Mouse (Mus musculus): Measurements from ENCODE around the gene Plac8. TPM values are rescaled to one million over a fixed set of nuclear protein-coding genes. Genes with fewer than 3 reads are reported as not detected.

Plac8 gene
- total and polyA plus RNA-seq, 2 experiments from 2014 or later, result 2.8 to 3.9 TPM

GRCm38 (mm10) chr5:100548236-100548635 lies 23.8 kb downstream of the Plac8 start:
- Histone ChIP-seq H3K9me3 (ENCODE audit: low read length) (no peaks in the 10 kb centered on the region), H3K4me1 (ENCODE audit: insufficient read depth, low read length) (no peaks in the 10 kb centered on the region), H3K27me3 (ENCODE audit: insufficient read depth, low read length) (no peaks in the 10 kb centered on the region), H3K4me2 (ENCODE audit: low read depth, low read length) (no peak overlapping the region), H3K4me3 (ENCODE audit: low read length) (no peak overlapping the region), H3K27ac (no peak overlapping the region), H3K36me3 (ENCODE audit: insufficient read depth, low read length) (peaks cover 48% of the 10 kb centered on the region; the same call in 1 of the 2 replicates), H3K9ac (replicated peaks; ENCODE audit: low read length) (no peak overlapping the region)
- TF ChIP-seq CTCF (IDR thresholded peaks at IDR 0.05; ENCODE audit: low read depth), result no peak
- ATAC-seq (no peak), DNase-seq (ENCODE audit: low spot score) (no peak)
- 96% methylated on average over 2 of the region's 2 CpGs for WGBS

- no peak overlapping the region for H3K27ac ChIP-seq
- DNase-seq (ENCODE audit: low spot score), result peak; percentile 26
- no peak for ATAC-seq
- peaks cover 53% of the 10 kb centered on the region; the same call in 1 of the 2 replicates for H3K36me3 ChIP-seq (ENCODE audit: insufficient read depth, low read length)
- H3K9ac ChIP-seq (replicated peaks; ENCODE audit: low read length), result no peak overlapping the region
- no peaks in the 10 kb centered on the region for H3K27me3 ChIP-seq (ENCODE audit: insufficient read depth, low read length)
- 87% methylated on average over 6 of the region's 6 CpGs for WGBS
- no peak overlapping the region for H3K4me2 ChIP-seq (ENCODE audit: low read depth, low read length)
- H3K4me3 ChIP-seq (ENCODE audit: low read length), result no peak overlapping the region
- no peaks in the 10 kb centered on the region for H3K4me1 ChIP-seq (ENCODE audit: insufficient read depth, low read length)
- H3K9me3 ChIP-seq (ENCODE audit: low read length), result no peaks in the 10 kb centered on the region
- peak; percentile 54 for TF ChIP-seq CTCF (IDR thresholded peaks at IDR 0.05; ENCODE audit: low read depth)
Observed at GRCm38 (mm10) chr5:100546294-100547080, 25.6 kb downstream of the Plac8 start.

- 88% methylated on average over 3 of the region's 3 CpGs for WGBS
- Histone ChIP-seq H3K9ac (replicated peaks; ENCODE audit: low read length) (no peak overlapping the region), H3K27ac (no peak overlapping the region), H3K9me3 (ENCODE audit: low read length) (no peaks in the 10 kb centered on the region), H3K36me3 (ENCODE audit: insufficient read depth, low read length) (peaks cover 34% of the 10 kb centered on the region; the same call in 1 of the 2 replicates), H3K4me2 (ENCODE audit: low read depth, low read length) (no peak overlapping the region), H3K4me1 (ENCODE audit: insufficient read depth, low read length) (no peaks in the 10 kb centered on the region), H3K4me3 (ENCODE audit: low read length) (no peak overlapping the region), H3K27me3 (ENCODE audit: insufficient read depth, low read length) (no peaks in the 10 kb centered on the region)
- TF ChIP-seq CTCF (IDR thresholded peaks at IDR 0.05; ENCODE audit: low read depth), result peak; percentile 76
- ATAC-seq (no peak), DNase-seq (ENCODE audit: low spot score) (peak; percentile 55)
Observed at GRCm38 (mm10) chr5:100536638-100537037, 35.4 kb downstream of the Plac8 start.

DNA sequence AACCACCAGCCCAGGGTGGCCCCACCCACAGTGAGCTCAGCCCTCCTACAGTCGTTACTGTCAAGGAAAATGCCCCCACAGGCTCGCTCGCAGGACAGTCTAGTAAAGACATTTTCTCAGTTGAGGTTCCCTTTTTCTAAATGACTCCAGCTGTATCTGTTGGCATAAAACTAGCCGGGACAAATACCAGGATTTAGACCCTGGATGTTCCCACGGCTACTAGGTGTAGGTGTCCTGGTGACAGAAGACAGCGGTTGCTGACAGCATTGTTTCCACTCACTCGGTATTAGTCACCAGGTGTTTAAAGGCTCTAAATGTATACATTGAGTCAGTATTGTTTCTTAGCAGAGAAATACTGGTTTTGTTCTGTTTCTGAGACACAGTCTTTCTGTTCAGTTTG lies 36.2 kb downstream of the Plac8 start:
- WGBS, result 83% methylated on average over 7 of the region's 7 CpGs
- H3K4me1 ChIP-seq (ENCODE audit: insufficient read depth, low read length), result no peaks in the 10 kb centered on the region
- no peak for ATAC-seq
- no peak for DNase-seq (ENCODE audit: low spot score)
- H3K36me3 ChIP-seq (ENCODE audit: insufficient read depth, low read length), result peaks cover 41% of the 10 kb centered on the region
- H3K27me3 ChIP-seq (ENCODE audit: insufficient read depth, low read length), result no peaks in the 10 kb centered on the region
- no peak overlapping the region for H3K27ac ChIP-seq
- H3K4me3 ChIP-seq (ENCODE audit: low read length), result no peak overlapping the region
- H3K9me3 ChIP-seq (ENCODE audit: low read length), result no peaks in the 10 kb centered on the region
- no peak overlapping the region for H3K9ac ChIP-seq (replicated peaks; ENCODE audit: low read length)
- no peak overlapping the region for H3K4me2 ChIP-seq (ENCODE audit: low read depth, low read length)
- no peak for TF ChIP-seq CTCF (IDR thresholded peaks at IDR 0.05; ENCODE audit: low read depth)

GRCm38 (mm10) chr5:100526164-100526563 lies 45.9 kb downstream of the Plac8 start:
- H3K4me3 ChIP-seq (ENCODE audit: low read length), result no peak overlapping the region
- DNase-seq (ENCODE audit: low spot score) (no peak), ATAC-seq (no peak)
- no peak overlapping the region for H3K27ac ChIP-seq
- WGBS, result 81% methylated on average over 7 of the region's 7 CpGs
- H3K9ac ChIP-seq (replicated peaks; ENCODE audit: low read length), result no peak overlapping the region
- no peaks in the 10 kb centered on the region for H3K4me1 ChIP-seq (ENCODE audit: insufficient read depth, low read length)
- H3K36me3 ChIP-seq (ENCODE audit: insufficient read depth, low read length), result peaks cover 26% of the 10 kb centered on the region
- no peak for TF ChIP-seq CTCF (IDR thresholded peaks at IDR 0.05; ENCODE audit: low read depth)
- no peaks in the 10 kb centered on the region for H3K27me3 ChIP-seq (ENCODE audit: insufficient read depth, low read length)
- no peaks in the 10 kb centered on the region for H3K9me3 ChIP-seq (ENCODE audit: low read length)
- no peak overlapping the region for H3K4me2 ChIP-seq (ENCODE audit: low read depth, low read length)

DNA sequence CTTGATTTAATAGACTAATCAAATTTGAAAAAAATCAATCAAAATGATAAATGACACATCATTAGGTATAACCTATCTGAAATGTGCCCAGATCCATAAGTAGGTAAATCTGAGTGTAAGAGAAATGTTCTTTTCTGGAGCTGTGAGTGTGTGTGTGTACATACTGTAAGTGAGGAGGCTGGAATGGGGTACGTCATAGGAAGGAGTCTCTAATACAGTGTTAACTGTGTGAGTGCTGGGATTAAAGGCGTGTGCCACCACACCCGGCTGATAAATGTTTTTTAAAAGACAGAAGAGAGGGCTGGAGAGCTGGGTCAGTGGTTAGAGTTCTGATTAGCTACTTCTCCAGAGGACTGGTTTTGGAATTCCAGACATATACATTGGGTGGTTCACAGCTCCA lies 46.4 kb downstream of the Plac8 start:
- no peak overlapping the region for H3K9ac ChIP-seq (replicated peaks; ENCODE audit: low read length)
- no peak for DNase-seq (ENCODE audit: low spot score)
- WGBS, result 82% methylated on average over 3 of the region's 3 CpGs
- no peaks in the 10 kb centered on the region for H3K4me1 ChIP-seq (ENCODE audit: insufficient read depth, low read length)
- H3K4me3 ChIP-seq (ENCODE audit: low read length), result no peak overlapping the region
- H3K9me3 ChIP-seq (ENCODE audit: low read length), result no peaks in the 10 kb centered on the region
- peaks cover 21% of the 10 kb centered on the region for H3K36me3 ChIP-seq (ENCODE audit: insufficient read depth, low read length)
- no peaks in the 10 kb centered on the region for H3K27me3 ChIP-seq (ENCODE audit: insufficient read depth, low read length)
- H3K4me2 ChIP-seq (ENCODE audit: low read depth, low read length), result no peak overlapping the region
- no peak for TF ChIP-seq CTCF (IDR thresholded peaks at IDR 0.05; ENCODE audit: low read depth)
- H3K27ac ChIP-seq, result no peak overlapping the region
- no peak for ATAC-seq

DNA sequence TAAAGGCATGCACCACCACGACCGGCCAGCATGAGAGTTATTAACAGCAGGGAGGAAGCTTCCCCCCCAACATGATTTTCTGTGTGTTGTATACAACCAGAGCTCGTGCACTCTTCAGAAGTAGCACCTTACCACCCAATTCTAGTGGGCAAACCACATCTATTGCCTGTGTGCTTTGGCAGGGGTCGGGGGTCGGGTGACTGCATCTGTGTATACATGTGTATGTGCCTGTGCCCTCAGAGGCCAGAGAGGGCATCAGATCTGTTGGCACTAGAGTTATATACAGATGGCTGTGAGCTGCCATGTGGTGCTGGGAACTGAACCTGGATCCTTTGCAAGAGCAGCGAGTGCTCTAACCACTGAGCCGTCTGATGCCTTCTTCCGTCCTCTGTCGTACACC lies 47.1 kb downstream of the Plac8 start:
- peaks cover 14% of the 10 kb centered on the region for H3K36me3 ChIP-seq (ENCODE audit: insufficient read depth, low read length)
- H3K9ac ChIP-seq (replicated peaks; ENCODE audit: low read length), result no peak overlapping the region
- ATAC-seq (no peak), DNase-seq (ENCODE audit: low spot score) (no peak)
- WGBS, result 93% methylated on average over 9 of the region's 9 CpGs
- H3K9me3 ChIP-seq (ENCODE audit: low read length), result no peaks in the 10 kb centered on the region
- no peak overlapping the region for H3K4me2 ChIP-seq (ENCODE audit: low read depth, low read length)
- no peak for TF ChIP-seq CTCF (IDR thresholded peaks at IDR 0.05; ENCODE audit: low read depth)
- H3K4me3 ChIP-seq (ENCODE audit: low read length), result no peak overlapping the region
- no peak overlapping the region for H3K27ac ChIP-seq
- no peaks in the 10 kb centered on the region for H3K27me3 ChIP-seq (ENCODE audit: insufficient read depth, low read length)
- H3K4me1 ChIP-seq (ENCODE audit: insufficient read depth, low read length), result no peaks in the 10 kb centered on the region; the same call in 1 of the 2 replicates

Measured in hindbrain, postnatal 0 days (tissue).